Comparison of ENCODE assay signal across 18 mouse cellular contexts in the genomic region with DNA sequence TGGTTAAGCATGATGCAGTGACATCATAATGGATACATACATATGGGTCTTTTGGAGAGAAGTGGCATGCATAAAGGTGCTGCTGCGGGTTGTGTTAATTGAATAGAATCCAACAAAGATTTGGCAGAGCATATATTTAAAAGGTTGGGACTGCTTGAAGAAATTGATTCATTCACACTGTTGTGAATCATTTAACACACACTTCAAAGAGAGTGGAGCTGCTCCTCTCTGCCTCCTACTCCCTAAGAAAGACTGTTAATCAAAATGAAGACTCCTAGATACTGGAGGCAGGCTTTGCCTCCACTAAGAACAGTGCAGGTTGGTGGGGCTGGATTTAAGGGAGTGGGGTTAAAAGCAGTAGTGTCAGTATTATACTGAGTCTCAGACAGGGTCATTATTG.
"Had no signal": no experiment of that assay in that cellular context is flagged by ENCODE, and none has a peak within 500 bp of the region (broad histone marks: within the 10 kb centered on the region; RNA-seq: fewer than 3 reads in every experiment).

No protein-coding gene starts in this region.

- H3K27me3 ChIP-seq: neural tube, embryonic 13.5 days; neural tube, embryonic 15.5 days had no signal

- H3K9ac ChIP-seq: liver, embryonic 14.5 days; lung, embryonic 14.5 days; neural tube, embryonic 13.5 days; neural tube, embryonic 15.5 days had no signal

- H3K4me3 ChIP-seq: midbrain, embryonic 10.5 days; myocyte; neural tube, embryonic 13.5 days; neural tube, embryonic 15.5 days had no signal

- DNase-seq: lung, adult 18-20 months; lung, embryonic 14.5 days; lung, postnatal 10 days; lung, postnatal 4 days; retina, postnatal 1 day; right cerebral cortex, adult 18-20 months; right cerebral cortex, postnatal 25 days; right cerebral cortex, postnatal 4 days; spleen, adult 18-20 months; thymus, adult 18-20 months; thymus, postnatal 14 days; thymus, postnatal 36 days had no signal

- H3K27ac ChIP-seq: liver, embryonic 14.5 days; midbrain, embryonic 10.5 days; neural tube, embryonic 13.5 days; neural tube, embryonic 15.5 days had no signal

- H3K4me2 ChIP-seq: lung, embryonic 14.5 days; neural tube, embryonic 13.5 days; neural tube, embryonic 15.5 days had no signal

- H3K36me3 ChIP-seq: midbrain, embryonic 10.5 days; neural tube, embryonic 13.5 days; neural tube, embryonic 15.5 days had no signal

- H3K9me3 ChIP-seq: midbrain, embryonic 10.5 days; neural tube, embryonic 13.5 days; neural tube, embryonic 15.5 days had no signal

- ATAC-seq: midbrain, embryonic 16.5 days had no signal
